Mouse (Mus musculus) thymus, postnatal 36 days (tissue): ENCODE results near the gene Rgl1.

Experiments used
- DNase-seq, 2 experiments: peaks; one replicate each; pipeline ENCODE4 v3.0.0; 2022; ENCODE audit warnings: mixed read lengths in 2 of 2

Rgl1 gene

DNA sequence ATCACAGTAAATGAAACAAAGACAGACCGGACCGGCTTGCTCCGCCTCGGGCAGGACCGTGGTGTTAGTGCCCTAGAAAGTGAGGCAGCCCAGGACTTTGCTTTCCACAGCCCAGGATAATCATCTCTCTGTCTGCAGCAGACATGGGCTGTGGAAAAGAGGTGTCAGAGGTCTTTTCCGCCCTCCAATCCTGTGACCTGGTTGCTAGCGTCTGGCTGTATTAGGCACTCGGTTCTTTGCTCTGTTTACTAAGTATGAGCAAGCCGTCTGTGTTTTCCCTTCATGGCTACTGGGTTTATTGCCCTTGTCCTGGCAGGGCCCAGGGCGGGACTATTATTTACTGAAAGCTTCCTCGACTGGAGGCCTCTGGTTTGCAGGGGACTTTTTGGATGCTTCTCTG lies 268.6 kb downstream of the Rgl1 start:
- DNase-seq, result no peak

DNA sequence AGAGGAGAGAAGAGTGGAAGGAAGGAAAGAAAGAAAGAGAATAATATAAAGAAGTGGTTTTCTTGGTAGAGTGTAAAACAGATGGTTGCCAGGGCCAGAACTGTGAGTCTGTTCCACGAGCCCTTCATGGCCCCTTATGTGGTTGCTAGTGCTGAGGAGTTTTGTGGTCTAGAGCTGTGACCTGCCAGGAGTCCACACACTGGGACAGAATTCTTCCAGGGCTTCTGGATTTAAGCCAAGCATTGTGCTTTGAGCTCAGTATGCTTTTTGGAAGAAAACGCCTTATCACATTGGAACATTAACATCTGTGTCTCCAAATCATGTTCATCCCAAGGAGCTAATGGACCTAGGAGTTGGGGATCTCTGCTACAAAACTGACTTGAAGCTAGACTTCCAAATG lies 269.3 kb downstream of the Rgl1 start:
- DNase-seq, result no peak

DNA sequence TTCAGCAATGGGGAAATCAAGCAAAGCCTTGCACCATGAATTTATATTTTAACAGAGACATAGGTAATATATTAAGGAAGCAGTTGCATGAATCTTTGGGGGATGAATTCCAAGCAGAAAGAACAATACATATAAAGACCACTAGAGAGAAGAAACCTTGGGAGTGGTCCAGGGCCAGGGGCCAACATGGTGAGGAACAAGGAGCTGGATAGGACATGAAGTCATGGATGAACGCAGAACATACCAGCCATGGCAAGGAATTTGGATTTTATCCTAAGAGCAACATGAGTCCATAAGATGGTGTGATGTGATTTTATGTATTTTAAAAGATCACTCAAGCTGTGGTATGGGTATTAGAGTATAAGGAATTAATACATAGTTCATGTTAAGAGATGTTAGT lies 273.9 kb downstream of the Rgl1 start:
- DNase-seq, result no peak

DNA sequence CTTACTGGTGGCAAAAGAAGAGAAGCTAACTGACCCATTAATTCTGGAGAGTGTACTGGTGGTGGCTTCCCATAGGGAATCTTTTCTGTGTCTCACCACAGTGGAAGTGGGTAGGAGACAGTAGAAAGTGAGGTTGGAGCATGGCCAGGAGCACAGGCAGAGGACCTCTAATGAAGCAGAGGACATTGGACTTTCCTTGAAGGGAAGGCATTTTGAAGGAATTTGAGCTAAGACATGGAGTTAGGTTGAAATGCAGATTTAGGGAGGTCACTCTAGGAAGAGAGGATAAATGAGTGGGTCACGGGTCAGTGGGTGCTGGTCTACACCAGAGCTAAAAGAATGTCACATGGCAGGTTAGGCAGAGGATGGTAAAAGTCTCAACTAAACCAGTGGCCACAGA lies 275.3 kb downstream of the Rgl1 start:
- DNase-seq, result no peak

- DNase-seq, result no peak
Observed at GRCm38 (mm10) chr1:152476126-152476525, 290.0 kb downstream of the Rgl1 start.

- no peak for DNase-seq
Observed at GRCm38 (mm10) chr1:152468443-152468842, 297.7 kb downstream of the Rgl1 start.
